Mouse (Mus musculus): ENCODE data around the gene Dcbld2.

The Dcbld2 gene

GRCm38 (mm10) chr16:58408062-58408486 lies at the start of gene Dcbld2:
Gene Dcbld2 (plus strand): TSS chr16:58408443.
- DNase-seq (ENCODE audit: low spot score in 2 of 2), result peak; percentile 99

GRCm38 (mm10) chr16:58377170-58377569 lies 31.1 kb upstream of the Dcbld2 start:
- DNase-seq (ENCODE audit: low spot score in 2 of 2), result peak; percentile 27 to 31

- DNase-seq (ENCODE audit: low spot score in 2 of 2), result no peak
These were observed 30.3 kb upstream of the Dcbld2 start for GRCm38 (mm10) chr16:58377756-58378503.

GRCm38 (mm10) chr16:58386241-58386757 lies 21.9 kb upstream of the Dcbld2 start:
- DNase-seq (ENCODE audit: low spot score in 2 of 2), result no peak

- peak in 1 of 2 experiments; percentile 38 for DNase-seq (ENCODE audit: low spot score in 2 of 2)
These were observed 19.0 kb upstream of the Dcbld2 start for GRCm38 (mm10) chr16:58389143-58389755.

- DNase-seq (ENCODE audit: low spot score in 2 of 2), result no peak
These were observed 15.2 kb upstream of the Dcbld2 start for GRCm38 (mm10) chr16:58393036-58393435.

GRCm38 (mm10) chr16:58394156-58394555 lies 14.1 kb upstream of the Dcbld2 start:
- DNase-seq (ENCODE audit: low spot score in 2 of 2), result no peak

GRCm38 (mm10) chr16:58398604-58399003 lies 9.6 kb upstream of the Dcbld2 start:
- DNase-seq (ENCODE audit: low spot score in 2 of 2), result peak in 1 of 2 experiments; percentile 43

- no peak for DNase-seq (ENCODE audit: low spot score in 2 of 2)
These were observed 7.2 kb upstream of the Dcbld2 start for GRCm38 (mm10) chr16:58401079-58401478.

- DNase-seq (ENCODE audit: low spot score in 2 of 2), result no peak
These were observed 3.6 kb upstream of the Dcbld2 start for GRCm38 (mm10) chr16:58404665-58405064.

GRCm38 (mm10) chr16:58405271-58405670 lies 3.0 kb upstream of the Dcbld2 start:
- DNase-seq (ENCODE audit: low spot score in 2 of 2), result no peak

- DNase-seq (ENCODE audit: low spot score in 2 of 2), result peak in 1 of 2 experiments; percentile 35
These were observed 441 bp downstream of the Dcbld2 start for GRCm38 (mm10) chr16:58408487-58409281.

- no peak for DNase-seq (ENCODE audit: low spot score in 2 of 2)
These were observed 1.6 kb downstream of the Dcbld2 start for GRCm38 (mm10) chr16:58409825-58410224.

GRCm38 (mm10) chr16:58414801-58415200 lies 6.6 kb downstream of the Dcbld2 start:
- no peak for DNase-seq (ENCODE audit: low spot score in 2 of 2)

- no peak for DNase-seq (ENCODE audit: low spot score in 2 of 2)
These were observed 7.3 kb downstream of the Dcbld2 start for GRCm38 (mm10) chr16:58415500-58415899.

- DNase-seq (ENCODE audit: low spot score in 2 of 2), result peak; percentile 37 to 49
These were observed 13.6 kb downstream of the Dcbld2 start for GRCm38 (mm10) chr16:58421696-58422354.

GRCm38 (mm10) chr16:58430246-58430645 lies 22.0 kb downstream of the Dcbld2 start:
- DNase-seq (ENCODE audit: low spot score in 2 of 2), result no peak

- DNase-seq (ENCODE audit: low spot score in 2 of 2), result no peak
These were observed 24.1 kb downstream of the Dcbld2 start for GRCm38 (mm10) chr16:58432384-58432783.

GRCm38 (mm10) chr16:58444735-58445134 lies 36.5 kb downstream of the Dcbld2 start:
- no peak for DNase-seq (ENCODE audit: low spot score in 2 of 2)

GRCm38 (mm10) chr16:58446281-58447259 lies 38.3 kb downstream of the Dcbld2 start:
- DNase-seq (ENCODE audit: low spot score in 2 of 2), result no peak

Data from heart, adult 9 months (tissue).